ENCODE assay signal across 14 mouse cellular contexts in the genomic region with DNA sequence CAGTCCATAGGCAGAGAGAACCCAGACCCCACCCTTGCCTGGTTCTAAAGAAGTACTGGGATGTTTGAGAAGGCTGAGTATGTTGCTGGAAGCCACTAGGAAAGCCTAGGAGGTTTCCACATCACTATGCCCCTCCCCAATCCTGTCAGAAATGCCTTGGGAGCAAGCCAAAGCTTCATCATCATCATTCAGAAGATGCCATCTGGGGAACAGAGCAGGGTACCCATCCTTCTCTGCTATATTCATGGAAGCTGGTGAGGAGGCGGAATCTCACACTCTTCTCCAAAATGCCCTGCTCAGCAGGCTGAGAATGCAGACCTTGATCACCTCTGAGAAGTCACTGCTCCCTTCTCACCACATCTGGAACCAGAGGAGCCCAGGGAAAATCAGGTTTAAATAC.
DNase-seq lines count a peak whose midpoint lies in the region; ATAC-seq lines count a peak whose summit lies in the region.
"Had no signal": no experiment of that assay in that cellular context is flagged by ENCODE, and none has a peak within 500 bp of the region (broad histone marks: within the 10 kb centered on the region; RNA-seq: fewer than 3 reads in every experiment).

No protein-coding gene starts in this region.

- peak; percentile 48 for ATAC-seq in frontal cortex, adult (ENCODE audit: low TSS enrichment)
- ATAC-seq: forebrain, embryonic 13.5 days had no signal

- no peak for DNase-seq in frontal cortex, postnatal 25 days (ENCODE audit: low spot score in 2 of 2)
- peak; percentile 8 for DNase-seq in layer of hippocampus, adult 9-11 months
- no peak for DNase-seq in layer of hippocampus, postnatal 10 days (ENCODE audit: low spot score in 2 of 2)
- peak; percentile 4 to 20 for DNase-seq in right cerebral cortex, adult 2 months (ENCODE audit: low spot score in 2 of 2)
- no peak for DNase-seq in right cerebral cortex, postnatal 14 days
- no peak for DNase-seq in spleen, postnatal 36 days (ENCODE audit: low spot score in 2 of 2)
- DNase-seq: adrenal gland, postnatal 14 days; cerebellum, adult 18-20 months; cerebellum, adult 9-11 months; cerebellum, postnatal 36 days; gastrocnemius, postnatal 14 days; heart, postnatal 36 days had no signal

Comparison
In these comparisons a context has a peak if more than half of its experiments do, and no peak if none do; other contexts are left out.
1. DNase-seq: peak in layer of hippocampus, adult 9-11 months (single experiment) and right cerebral cortex, adult 2 months (2 of 2); none in frontal cortex, postnatal 25 days (0 of 2), layer of hippocampus, postnatal 10 days (0 of 2), right cerebral cortex, postnatal 14 days (single experiment) and spleen, postnatal 36 days (0 of 2).